Mouse (Mus musculus) CH12.LX (cell line): ENCODE data around the gene Gm773. TPM values are rescaled to one million over a fixed set of nuclear protein-coding genes. Genes with fewer than 3 reads are reported as not detected.
"Not testable (repeated sequence)": the region's sequence is repeated elsewhere in the genome, so short reads cannot be mapped to it uniquely, and the experiment has no call there.

Experiments
- DNase-seq: peaks from one replicate; pipeline ENCODE4 v3.0.0-alpha.2; 2013; ENCODE audit errors: extremely low read depth
- H3K27ac ChIP-seq: 2 replicates; pipeline ENCODE4 v1.5.1; 2012; ENCODE audit warnings: low read depth, mild to moderate bottlenecking, control low read depth, moderate library complexity; ENCODE audit not compliant: insufficient read depth
- H3K27me3 ChIP-seq: replicated peaks from 2 replicates; pipeline ENCODE3; 2012; ENCODE audit warnings: inconsistent platforms
- H3K36me3 ChIP-seq, 2 experiments: replicated peaks in 1 of 2; 2 replicates each; pipeline versions ENCODE3 to v1.6.1; 2012; ENCODE audit warnings: inconsistent platforms in 1 of 2, low read length in 1 of 2, mild to moderate bottlenecking in 1 of 2, mixed read lengths in 1 of 2, moderate library complexity in 1 of 2; ENCODE audit not compliant: control insufficient read depth in 1 of 2, insufficient read depth in 1 of 2
- H3K4me1 ChIP-seq, 2 experiments: 2 replicates each; pipeline ENCODE4 v1.6.1; 2012; ENCODE audit warnings: inconsistent platforms in 1 of 2, moderate library complexity in 1 of 2; ENCODE audit not compliant: insufficient read depth in 2 of 2, control insufficient read depth in 1 of 2
- H3K4me2 ChIP-seq: 2 replicates; pipeline ENCODE4 v1.6.1; 2012; ENCODE audit warnings: low read depth, mild to moderate bottlenecking, control low read depth; ENCODE audit not compliant: poor library complexity, insufficient read depth, severe bottlenecking
- H3K4me3 ChIP-seq, 3 experiments: fragments of 150-350 bp in 1 of 3; sonication (generic) in 1 of 3; replicated peaks in 1 of 3; 2 replicates each; pipeline versions ENCODE3 to v1.5.1; 2011 to 2012; ENCODE audit warnings: low read depth in 2 of 3, low read length in 2 of 3, mild to moderate bottlenecking in 2 of 3, moderate library complexity in 2 of 3, control low read depth in 1 of 3, improper control_type of control experiment in 1 of 3, inconsistent platforms in 1 of 3, mixed read lengths in 1 of 3; ENCODE audit not compliant: poor library complexity in 1 of 3
- H3K79me2 ChIP-seq: replicated peaks from 2 replicates; pipeline ENCODE4 v1.6.1; 2012; ENCODE audit warnings: mild to moderate bottlenecking, moderate library complexity; ENCODE audit not compliant: control insufficient read depth, poor library complexity, insufficient read depth, severe bottlenecking; ENCODE audit errors: extremely low read depth
- H3K9ac ChIP-seq: 2 replicates; pipeline ENCODE4 v1.6.1; 2012; ENCODE audit warnings: low read depth, mild to moderate bottlenecking, control low read depth, moderate library complexity; ENCODE audit not compliant: insufficient read depth
- H3K9me3 ChIP-seq: replicated peaks from 2 replicates; pipeline ENCODE3; 2012; ENCODE audit warnings: low read length, inconsistent platforms, mixed read lengths
- BHLHE40 ChIP-seq: IDR thresholded peaks from 2 replicates; pipeline ENCODE4 v1.6.1; 2011; ENCODE audit warnings: mild to moderate bottlenecking, low read depth, low read length, improper control_type of control experiment
- CTCF ChIP-seq, 2 experiments: IDR thresholded peaks in 1 of 2; conservative IDR thresholded peaks in 1 of 2; 2 replicates each; pipeline ENCODE4 v1.5.1; 2011 to 2012; ENCODE audit warnings: low read depth in 2 of 2, low read length in 2 of 2, improper control_type of control experiment in 1 of 2, inconsistent platforms in 1 of 2, mild to moderate bottlenecking in 1 of 2, moderate library complexity in 1 of 2
- EP300 ChIP-seq: IDR thresholded peaks from 2 replicates; pipeline ENCODE4 v1.6.1; 2011; ENCODE audit warnings: low read length, improper control_type of control experiment
- ETS1 ChIP-seq: conservative IDR thresholded peaks from 2 replicates; pipeline ENCODE4 v1.6.1; 2012; ENCODE audit warnings: low read depth, mild to moderate bottlenecking, inconsistent platforms, low read length, improper control_type of control experiment, moderate library complexity
- IRF4 ChIP-seq: IDR thresholded peaks from 2 replicates; pipeline ENCODE4 v1.6.1; 2014; ENCODE audit warnings: low read depth, mild to moderate bottlenecking, inconsistent platforms, low read length, improper control_type of control experiment
- JUND ChIP-seq: conservative IDR thresholded peaks from 2 replicates; pipeline ENCODE4 v1.6.1; 2011; ENCODE audit warnings: low read depth, low read length, improper control_type of control experiment
- KAT2A ChIP-seq: IDR thresholded peaks from 2 replicates; pipeline ENCODE4 v1.6.1; 2012; ENCODE audit warnings: low read length, improper control_type of control experiment, inconsistent platforms; ENCODE audit not compliant: insufficient replicate concordance
- MAFK ChIP-seq: IDR thresholded peaks from 2 replicates; pipeline ENCODE4 v1.6.1; 2011; ENCODE audit warnings: low read length, improper control_type of control experiment; ENCODE audit not compliant: insufficient replicate concordance
- MAZ ChIP-seq: IDR thresholded peaks from 2 replicates; pipeline ENCODE4 v1.6.1; 2012; ENCODE audit warnings: low read depth, mild to moderate bottlenecking, inconsistent platforms, low read length, improper control_type of control experiment, moderate library complexity
- MEF2A ChIP-seq: IDR thresholded peaks from 2 replicates; pipeline ENCODE4 v1.6.1; 2014; ENCODE audit warnings: low read depth, mild to moderate bottlenecking, inconsistent platforms, low read length, improper control_type of control experiment, borderline replicate concordance
- NELFE ChIP-seq: IDR thresholded peaks from 2 replicates; pipeline ENCODE4 v1.6.1; 2011; ENCODE audit warnings: low read depth, low read length, improper control_type of control experiment
- RAD21 ChIP-seq: IDR thresholded peaks from 2 replicates; pipeline ENCODE4 v1.6.1; 2011; ENCODE audit warnings: low read depth, mild to moderate bottlenecking, low read length, improper control_type of control experiment, moderate library complexity
- UBTF ChIP-seq: IDR thresholded peaks from 2 replicates; pipeline ENCODE4 v1.6.1; 2012; ENCODE audit warnings: low read depth, mild to moderate bottlenecking, inconsistent platforms, low read length, improper control_type of control experiment, moderate library complexity
- dilution Hi-C: fragments of 300-500 bp; cut with MboI; formaldehyde crosslinking; loops from 2 replicates; pipeline ENCODE4 v1.14.3; 2020; ENCODE audit warnings: low sequenced_read_pairs; ENCODE audit not compliant: extremely low pct_unique_long_range_greater_than_20kb, extremely low pct_ligation_motif_present
- in situ Hi-C: fragments of 300-500 bp; cut with MboI; formaldehyde crosslinking; loops from 3 replicates; pipeline ENCODE4 v1.14.3; 2019; ENCODE audit warnings: low sequenced_read_pairs, low pct_ligation_motif_present, low pct_unique_long_range_greater_than_20kb, mixed read lengths
- polyA plus RNA-seq: library from polyadenylated mRNA; unstranded; fragments of >175 nt; gene quantifications from 2 replicates; pipeline ENCODE4 v1.2.1, GENCODE M21; 2012; ENCODE audit warnings: low read depth; ENCODE audit not compliant: insufficient read length
- total RNA-seq, 2 experiments: library from RNA; depleted of rRNA; stranded (reverse); fragments of 300-350 nt in 1 of 2; fragments of >200 nt in 1 of 2; gene quantifications; 2 replicates each; pipeline ENCODE4 v1.2.3; 2012 to 2014

The Gm773 gene
- 0.85 and 1.4 TPM in 2 replicates for total RNA-seq (2012; rRNA removed)
- total RNA-seq (2014; rRNA removed): 0.50 and 1.3 TPM in 2 replicates
- polyA plus RNA-seq: 0.44 and 0.49 TPM in 2 replicates

- Histone ChIP-seq H3K36me3 (no peaks in the 10 kb centered on the region), H3K4me1 (no peaks in the 10 kb centered on the region), H3K79me2 (no peaks in the 10 kb centered on the region), H3K9ac (no peak within 1 kb of the TSS), H3K9me3 (no peaks in the 10 kb centered on the region), H3K27me3 (no peaks in the 10 kb centered on the region), H3K4me2 (no peak within 1 kb of the TSS), H3K27ac (no peak within 1 kb of the TSS), H3K4me3 (no peak within 1 kb of the TSS)
- in situ Hi-C loops (no loop called here), dilution Hi-C loops (no loop called here)
- no peak for DNase-seq
- no peak for TF ChIP-seq MEF2A
- no peak for TF ChIP-seq NELFE
- TF ChIP-seq ETS1: no peak
- no peak for TF ChIP-seq MAZ
- no peak for TF ChIP-seq MAFK
- TF ChIP-seq RAD21: no peak
- TF ChIP-seq JUND: no peak
- TF ChIP-seq IRF4: no peak
- TF ChIP-seq EP300: no peak
- no peak for TF ChIP-seq KAT2A
Measured at GRCm38 (mm10) chrX:56212771-56213170, at the start of gene Gm773. Gene Gm773, minus strand, starts transcription at chrX:56212881.

- H3K36me3 ChIP-seq, H3K79me2 ChIP-seq, in situ Hi-C loops, H3K27ac ChIP-seq, H3K9ac ChIP-seq, H3K4me1 ChIP-seq, H3K4me2 ChIP-seq, DNase-seq, H3K4me3 ChIP-seq, dilution Hi-C loops, H3K27me3 ChIP-seq, H3K9me3 ChIP-seq: not testable (repeated sequence)
Measured at GRCm38 (mm10) chrX:56186449-56186848, 26.2 kb downstream of the Gm773 start.

GRCm38 (mm10) chrX:56151396-56151795, 61.3 kb downstream of the Gm773 start:
- in situ Hi-C loops (no loop called here), dilution Hi-C loops (no loop called here)
- H3K9me3 ChIP-seq: no peaks in the 10 kb centered on the region
- no peak overlapping the region for H3K27ac ChIP-seq
- no peak overlapping the region for H3K9ac ChIP-seq
- no peak overlapping the region for H3K4me3 ChIP-seq
- no peak overlapping the region for H3K4me2 ChIP-seq
- no peaks in the 10 kb centered on the region for H3K27me3 ChIP-seq
- TF ChIP-seq CTCF (conservative IDR thresholded peaks at IDR 0.05 in 1 of 2, IDR thresholded peaks at IDR 0.05 in 1 of 2; ENCODE audit: low read depth in 2 of 2, low read length in 2 of 2): no peak
- TF ChIP-seq BHLHE40: no peak
- TF ChIP-seq UBTF: no peak
- TF ChIP-seq JUND: no peak
- DNase-seq: no peak
- H3K79me2 ChIP-seq: no peaks in the 10 kb centered on the region
- H3K4me1 ChIP-seq: no peaks in the 10 kb centered on the region
- H3K36me3 ChIP-seq: peaks cover 7% of the 10 kb centered on the region in 2 experiments

Other genes starting within 250 kb of the Gm773 start
- 42.1 and 50.5 TPM in 2 replicates for gene 3830403N18Rik, start 76.3 kb downstream of the Gm773 start, total RNA-seq (2012; rRNA removed)
- 215 and 257 TPM in 2 replicates for gene 3830403N18Rik, start 76.3 kb downstream of the Gm773 start, total RNA-seq (2014; rRNA removed)
- 106 and 121 TPM in 2 replicates for gene 3830403N18Rik, start 76.3 kb downstream of the Gm773 start, polyA plus RNA-seq
- gene Zfp449, start 133.5 kb upstream of the Gm773 start, total RNA-seq (2012; rRNA removed): 1.2 and 1.3 TPM in 2 replicates
- gene Zfp449, start 133.5 kb upstream of the Gm773 start, total RNA-seq (2014; rRNA removed): 2.2 TPM in 2 replicates
- 1.3 TPM in 2 replicates for gene Zfp449, start 133.5 kb upstream of the Gm773 start, polyA plus RNA-seq
- 0.76 TPM in 2 replicates for gene Smim10l2a, start 161.7 kb upstream of the Gm773 start, total RNA-seq (2012; rRNA removed)
- 1.7 and 2.8 TPM in 2 replicates for gene Smim10l2a, start 161.7 kb upstream of the Gm773 start, total RNA-seq (2014; rRNA removed)
- gene Smim10l2a, start 161.7 kb upstream of the Gm773 start, polyA plus RNA-seq: 0.97 and 1.1 TPM in 2 replicates
- 1.5 and 1.6 TPM in 2 replicates for gene Gm2174, start 235.1 kb upstream of the Gm773 start, total RNA-seq (2012; rRNA removed)
- gene Gm2174, start 235.1 kb upstream of the Gm773 start, total RNA-seq (2014; rRNA removed): not detected in 2 replicates
- gene Gm2174, start 235.1 kb upstream of the Gm773 start, polyA plus RNA-seq: not detected in 2 replicates
- gene Ints6l, start 242.0 kb upstream of the Gm773 start, total RNA-seq (2012; rRNA removed): 14.2 and 19.4 TPM in 2 replicates
- gene Ints6l, start 242.0 kb upstream of the Gm773 start, total RNA-seq (2014; rRNA removed): 42.7 and 44.9 TPM in 2 replicates
- gene Ints6l, start 242.0 kb upstream of the Gm773 start, polyA plus RNA-seq: 25.5 TPM in 2 replicates